Mouse (Mus musculus) right cerebral cortex, postnatal 10 days (tissue): ENCODE measurements around the gene Auts2.

ENCODE experiments used
- DNase-seq, 2 experiments: peaks; one replicate each; pipeline ENCODE4 v3.0.0; 2021; ENCODE audit warnings: low spot score in 2 of 2

Gene Auts2

DNA sequence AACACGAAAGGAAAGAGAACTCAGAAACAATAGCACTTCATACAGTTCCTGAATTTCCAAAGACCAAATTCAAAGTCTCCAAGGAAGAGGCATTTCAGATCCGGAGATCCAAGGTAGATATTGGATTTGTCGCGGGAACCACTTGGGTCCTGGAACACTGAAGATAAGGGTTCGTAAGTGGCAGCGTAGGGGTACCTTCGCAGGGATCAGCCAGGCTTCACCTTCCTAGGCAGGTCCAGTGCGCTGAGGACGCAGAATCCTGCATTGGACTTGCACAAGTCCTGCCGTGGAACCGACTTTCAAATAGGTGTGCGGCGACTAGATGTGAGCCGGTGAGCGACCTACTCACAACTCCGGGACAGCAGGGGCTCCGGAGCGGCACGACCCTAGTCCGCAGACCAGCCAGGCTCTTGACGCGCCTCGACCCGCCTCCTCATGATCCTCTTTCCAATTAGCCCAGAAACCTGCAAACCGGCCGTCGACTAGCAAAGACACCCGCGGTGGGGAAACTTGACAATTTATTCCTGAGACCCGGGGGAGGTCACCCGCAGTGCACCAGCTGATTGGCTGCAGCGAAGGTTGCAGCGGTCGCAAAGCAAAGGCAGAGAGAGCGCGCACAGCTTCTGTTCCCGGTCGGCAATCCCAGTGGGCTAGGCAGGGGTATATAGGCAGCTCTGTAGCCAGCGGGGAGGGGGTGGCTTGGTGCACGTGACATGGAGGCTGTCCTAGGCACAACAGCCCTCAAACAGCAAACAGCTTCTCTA is 926.8 kb downstream of the Auts2 start:
- peak; percentile 50 to 55 for DNase-seq

- DNase-seq = no peak
Measured at GRCm38 (mm10) chr5:131614238-131614637, 928.9 kb downstream of the Auts2 start.

DNA sequence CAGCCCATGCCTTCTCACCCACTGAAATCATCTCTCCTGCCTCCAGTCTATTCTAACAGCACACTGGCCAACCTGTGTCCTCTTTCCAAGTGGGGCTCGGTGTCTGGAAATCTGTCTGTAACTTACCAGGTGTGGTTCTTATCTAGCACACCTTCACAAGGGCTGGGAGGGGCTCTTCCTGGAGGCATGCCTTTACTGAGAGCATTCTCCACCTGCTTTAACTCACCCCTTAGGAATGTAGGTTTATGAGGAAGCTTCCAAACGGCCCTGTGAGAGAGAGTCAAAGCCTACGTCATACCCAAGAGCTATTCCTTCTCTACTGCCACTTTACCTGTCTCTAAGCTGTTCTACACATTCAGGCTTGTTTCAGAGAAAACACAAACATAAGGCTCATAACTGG is 929.8 kb downstream of the Auts2 start:
- no peak for DNase-seq

- DNase-seq = no peak
Measured at GRCm38 (mm10) chr5:131610702-131611101, 932.4 kb downstream of the Auts2 start.

- no peak for DNase-seq
Measured at GRCm38 (mm10) chr5:131606786-131607185, 936.4 kb downstream of the Auts2 start.

- no peak for DNase-seq
Measured at GRCm38 (mm10) chr5:131601934-131602692, 941.0 kb downstream of the Auts2 start.

DNA sequence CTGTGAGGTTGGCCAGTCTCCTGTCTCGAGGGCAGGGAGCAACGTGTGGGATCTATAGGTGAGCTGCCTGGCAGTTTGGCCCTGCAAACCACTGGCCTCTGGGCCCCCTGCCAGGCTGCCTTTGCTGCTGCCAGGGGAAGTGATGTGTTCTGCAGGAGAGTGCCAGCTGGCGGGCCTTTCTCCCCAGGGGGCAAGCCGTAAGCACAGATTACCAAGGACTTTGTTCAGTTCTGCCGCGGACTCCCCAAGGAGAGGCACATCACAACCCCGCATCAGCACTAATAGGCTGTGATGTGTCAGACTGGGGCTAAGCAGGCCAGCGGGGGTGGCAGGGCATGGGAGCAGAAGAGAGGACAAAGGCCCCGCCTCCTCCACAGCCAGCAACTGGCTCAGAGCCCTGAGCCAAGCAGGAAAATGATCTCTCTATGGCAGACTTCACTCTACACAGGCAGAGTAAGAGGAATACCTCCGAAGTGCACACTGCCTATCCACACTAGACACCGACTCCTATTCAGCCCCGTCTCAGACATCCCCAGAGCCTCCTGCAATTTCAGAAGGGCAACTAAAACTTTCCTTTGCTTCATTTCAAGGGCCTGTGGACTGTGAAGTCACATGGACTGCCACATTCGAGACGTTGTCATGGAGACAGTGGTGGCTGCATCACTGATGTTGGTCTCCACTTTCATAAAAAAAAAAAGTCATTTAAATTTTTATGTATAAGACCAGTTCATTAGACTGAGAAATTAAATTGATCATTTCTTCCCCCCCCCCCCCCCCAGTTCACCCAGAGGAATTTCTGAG is 942.6 kb downstream of the Auts2 start:
- peak; percentile 78 to 83 for DNase-seq

DNA sequence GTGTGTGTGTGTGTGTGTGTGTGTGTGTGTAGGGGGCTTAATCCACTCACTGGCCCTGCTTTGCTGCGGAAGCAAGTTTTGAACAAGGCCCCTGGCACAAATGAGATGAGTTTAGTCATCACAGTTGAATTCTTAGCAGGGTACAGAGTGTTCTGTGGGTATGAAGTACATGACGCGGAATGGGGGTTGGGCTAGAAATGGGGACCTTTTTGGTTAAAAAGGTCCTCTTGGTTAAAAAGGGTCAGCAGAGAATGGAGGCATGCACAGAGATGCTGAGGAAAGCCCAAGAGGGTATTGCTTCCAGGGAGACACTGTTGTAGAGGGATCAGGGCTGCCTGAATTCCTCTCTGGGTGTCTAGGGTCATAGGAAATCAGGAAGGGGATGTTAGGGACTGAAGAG is 945.6 kb downstream of the Auts2 start:
- no peak for DNase-seq

- no peak for DNase-seq
Measured at GRCm38 (mm10) chr5:131596591-131596990, 946.6 kb downstream of the Auts2 start.

DNA sequence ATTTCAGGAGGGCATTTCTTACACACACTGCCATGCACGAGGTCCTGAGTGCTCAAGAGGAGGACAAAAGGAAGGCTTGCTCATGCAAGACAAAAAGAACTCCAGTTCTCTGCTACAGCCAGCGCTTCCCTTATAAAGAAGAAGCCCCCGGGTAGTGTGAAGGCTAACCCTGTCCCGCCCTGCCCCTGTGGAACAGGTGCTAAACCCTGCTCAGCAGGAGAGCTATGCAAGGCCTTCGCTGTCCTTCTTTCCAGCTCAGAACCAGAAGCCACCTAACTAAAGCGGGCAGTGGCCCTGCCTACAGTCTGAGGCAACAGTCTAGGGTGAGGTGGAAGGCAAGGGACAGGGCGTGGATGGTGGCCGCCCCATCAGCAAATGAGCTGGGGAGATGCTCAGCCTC is 947.4 kb downstream of the Auts2 start:
- no peak for DNase-seq

- DNase-seq = no peak
Measured at GRCm38 (mm10) chr5:131594597-131594996, 948.5 kb downstream of the Auts2 start.

DNA sequence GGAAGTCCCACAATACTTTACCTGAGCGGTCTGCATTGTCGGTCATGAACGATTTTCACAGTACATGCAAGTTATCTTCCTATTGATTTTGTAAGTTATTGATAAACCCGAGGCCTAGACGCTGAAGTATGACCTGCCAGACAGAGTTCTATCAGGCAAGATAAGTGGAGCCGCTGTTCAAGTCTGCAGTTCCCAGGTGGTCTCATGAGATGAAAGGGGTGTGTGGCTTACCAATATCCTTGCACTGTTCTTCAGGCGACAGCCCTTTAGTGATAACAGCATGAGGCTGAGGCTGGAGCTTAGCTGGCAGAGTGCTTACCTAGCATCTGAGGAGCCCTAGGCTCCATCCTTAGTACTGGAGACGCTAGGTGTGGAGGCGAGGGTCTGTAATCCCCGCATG is 949.9 kb downstream of the Auts2 start:
- no peak for DNase-seq

DNA sequence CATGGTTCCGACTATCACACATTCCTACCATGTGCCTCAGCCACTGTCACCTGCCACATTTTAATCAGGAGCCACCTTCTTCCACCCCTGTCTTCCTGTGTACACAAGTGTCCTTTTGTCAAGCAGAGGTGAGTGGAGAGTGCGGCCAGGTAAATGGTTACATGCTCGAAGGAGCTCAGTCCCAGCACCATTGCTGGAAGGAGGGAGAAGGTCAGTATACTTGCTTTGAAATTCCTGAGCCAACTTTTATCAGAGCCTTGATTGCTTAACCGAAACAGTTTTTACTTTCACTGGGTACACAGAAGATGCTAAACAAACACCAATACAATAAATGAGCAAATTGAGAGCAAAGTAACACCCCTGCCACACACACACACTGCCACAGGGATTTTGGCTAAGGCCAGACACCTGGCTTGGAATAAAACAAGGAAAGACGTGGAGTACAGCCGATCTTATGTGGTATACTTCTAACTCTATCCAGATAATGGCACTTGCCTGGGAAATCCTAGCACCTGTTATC is 953.1 kb downstream of the Auts2 start:
- no peak for DNase-seq

- DNase-seq = no peak
Measured at GRCm38 (mm10) chr5:131586332-131586700, 956.8 kb downstream of the Auts2 start.

DNA sequence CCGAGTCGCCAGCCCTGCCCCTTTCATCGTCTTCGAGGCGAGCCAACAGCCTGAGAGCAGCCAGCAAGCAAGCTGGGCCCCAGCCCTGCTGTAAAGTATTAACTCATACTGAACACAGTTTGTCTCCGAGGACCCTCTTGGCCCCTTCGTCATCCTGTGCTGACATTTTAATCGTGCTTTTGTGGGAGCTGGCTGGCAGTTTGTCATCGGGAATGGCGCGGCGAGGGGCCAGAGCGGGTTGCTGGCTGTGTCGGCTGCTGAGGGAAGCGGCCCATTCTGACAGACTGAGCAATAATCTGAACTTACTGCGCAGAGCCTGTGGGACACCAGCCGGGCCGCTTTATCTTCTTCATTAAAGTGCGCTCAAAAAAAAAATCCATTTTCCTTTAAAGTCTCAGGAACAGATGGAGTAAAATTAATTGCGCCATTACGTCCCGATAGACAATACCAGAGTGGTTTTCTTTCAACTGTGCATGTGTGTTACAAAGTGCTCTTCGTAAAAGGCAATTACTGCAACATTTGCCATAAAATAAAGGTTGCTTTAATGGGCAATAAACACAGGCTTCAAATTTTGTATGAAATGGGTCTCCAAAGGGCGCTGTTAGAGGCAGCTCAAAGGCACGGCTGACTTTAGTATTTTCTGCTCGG is 957.3 kb downstream of the Auts2 start:
- DNase-seq = no peak

GRCm38 (mm10) chr5:131584260-131585135 is 958.6 kb downstream of the Auts2 start:
- no peak for DNase-seq

- DNase-seq = no peak
Measured at GRCm38 (mm10) chr5:131581110-131582050, 961.8 kb downstream of the Auts2 start.

DNA sequence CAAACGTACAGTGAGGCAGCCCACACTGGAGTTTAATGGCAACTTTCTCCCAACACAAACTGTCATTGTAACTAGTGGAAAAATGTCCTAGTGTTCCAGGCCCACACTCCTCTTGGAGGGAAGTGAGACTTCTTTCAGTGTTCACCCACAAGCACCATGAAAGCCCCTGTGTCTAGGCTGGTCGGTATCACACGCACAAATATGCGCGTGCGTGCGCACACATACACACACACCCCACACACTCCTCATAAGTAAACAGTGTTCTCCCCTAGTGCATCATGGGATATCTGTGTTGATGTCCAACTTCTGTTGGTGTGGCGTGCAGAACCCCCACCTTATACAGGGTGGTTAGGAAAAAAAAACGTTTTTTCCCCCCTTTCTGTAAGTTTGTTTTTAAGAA is 964.4 kb downstream of the Auts2 start:
- no peak for DNase-seq

DNA sequence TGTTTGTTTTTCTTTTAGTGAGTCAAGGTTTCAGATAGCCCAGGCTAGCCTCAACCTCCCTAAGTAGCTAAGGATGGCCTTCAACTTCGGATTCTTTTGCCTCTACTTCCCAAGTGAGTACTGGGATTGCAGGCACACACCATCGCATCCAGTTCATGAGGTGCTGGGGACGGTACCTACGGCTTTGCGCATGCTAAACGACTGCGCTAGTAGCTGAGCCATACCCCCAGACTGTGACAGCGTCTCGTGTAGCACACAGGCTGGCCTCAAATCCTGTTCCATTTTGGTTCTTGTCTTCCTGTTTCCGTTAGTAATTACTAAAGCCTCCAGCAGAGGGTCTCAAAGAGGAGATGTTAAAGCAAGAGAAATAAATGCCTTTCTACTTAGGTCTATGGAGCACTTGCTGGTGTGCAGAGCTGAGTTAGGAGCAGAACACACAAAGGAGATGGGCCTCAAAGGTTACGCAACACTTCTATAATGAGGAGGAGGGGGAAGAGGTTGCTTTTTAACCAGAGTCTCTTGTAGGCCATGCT is 967.3 kb downstream of the Auts2 start:
- no peak for DNase-seq
